Mouse (Mus musculus) liver, embryonic 16.5 days (tissue): ENCODE measurements around the gene Phgdh. TPM values are rescaled to one million over a fixed set of nuclear protein-coding genes. Genes with fewer than 3 reads are reported as not detected.

ENCODE experiments used
- polyA plus RNA-seq: library from polyadenylated mRNA; unstranded; fragments of >200 nt; fragmentation: Nextera tagmentation; extraction: Ambion mirVana; gene quantifications from 2 replicates; pipeline ENCODE4 v1.2.1, GENCODE M21; 2015

The Phgdh gene
- polyA plus RNA-seq, 1 experiment from 2014 or later, result 179 TPM

Other genes with a start within 250 kb of the Phgdh start
- gene Adam30, start 179.4 kb downstream of the Phgdh start, polyA plus RNA-seq, result not detected in 2 replicates
- 0.27 TPM in 1 of 2 replicates, not detected in the other for gene Reg4, start 117.8 kb downstream of the Phgdh start, polyA plus RNA-seq
- gene Hmgcs2, start 59.6 kb downstream of the Phgdh start, polyA plus RNA-seq, result 293 and 366 TPM in 2 replicates
- gene Zfp697, start 42.5 kb upstream of the Phgdh start, polyA plus RNA-seq, result 2.0 and 2.1 TPM in 2 replicates
- not detected in 2 replicates for gene Gm4450, start 117.1 kb upstream of the Phgdh start, polyA plus RNA-seq
- 0.12 TPM in 1 of 2 replicates, not detected in the other for gene Hsd3b4, start 170.5 kb upstream of the Phgdh start, polyA plus RNA-seq
- gene Gm10681, start 248.8 kb upstream of the Phgdh start, polyA plus RNA-seq, result 0.12 TPM in 1 of 2 replicates, not detected in the other